Mouse (Mus musculus) CH12.LX (cell line): Measurements from ENCODE around the gene Ctrb1. TPM values are rescaled to one million over a fixed set of nuclear protein-coding genes. Genes with fewer than 3 reads are reported as not detected.
A peak's percentile ranks its signal among the peaks of the same experiment; 100 is the strongest.

Source experiments
- DNase-seq: peaks from one replicate; pipeline ENCODE4 v3.0.0-alpha.2; 2013; ENCODE audit errors: extremely low read depth
- H3K27ac ChIP-seq: 2 replicates; pipeline ENCODE4 v1.5.1; 2012; ENCODE audit warnings: low read depth, mild to moderate bottlenecking, control low read depth, moderate library complexity; ENCODE audit not compliant: insufficient read depth
- H3K27me3 ChIP-seq: replicated peaks from 2 replicates; pipeline ENCODE3; 2012; ENCODE audit warnings: inconsistent platforms
- H3K36me3 ChIP-seq, 2 experiments: replicated peaks in 1 of 2; 2 replicates each; pipeline versions ENCODE3 to v1.6.1; 2012; ENCODE audit warnings: inconsistent platforms in 1 of 2, low read length in 1 of 2, mild to moderate bottlenecking in 1 of 2, mixed read lengths in 1 of 2, moderate library complexity in 1 of 2; ENCODE audit not compliant: control insufficient read depth in 1 of 2, insufficient read depth in 1 of 2
- H3K4me1 ChIP-seq, 2 experiments: 2 replicates each; pipeline ENCODE4 v1.6.1; 2012; ENCODE audit warnings: inconsistent platforms in 1 of 2, moderate library complexity in 1 of 2; ENCODE audit not compliant: insufficient read depth in 2 of 2, control insufficient read depth in 1 of 2
- H3K4me2 ChIP-seq: 2 replicates; pipeline ENCODE4 v1.6.1; 2012; ENCODE audit warnings: low read depth, mild to moderate bottlenecking, control low read depth; ENCODE audit not compliant: poor library complexity, insufficient read depth, severe bottlenecking
- H3K4me3 ChIP-seq, 3 experiments: fragments of 150-350 bp in 1 of 3; sonication (generic) in 1 of 3; replicated peaks in 1 of 3; 2 replicates each; pipeline versions ENCODE3 to v1.5.1; 2011 to 2012; ENCODE audit warnings: low read depth in 2 of 3, low read length in 2 of 3, mild to moderate bottlenecking in 2 of 3, moderate library complexity in 2 of 3, control low read depth in 1 of 3, improper control_type of control experiment in 1 of 3, inconsistent platforms in 1 of 3, mixed read lengths in 1 of 3; ENCODE audit not compliant: poor library complexity in 1 of 3
- H3K79me2 ChIP-seq: replicated peaks from 2 replicates; pipeline ENCODE4 v1.6.1; 2012; ENCODE audit warnings: mild to moderate bottlenecking, moderate library complexity; ENCODE audit not compliant: control insufficient read depth, poor library complexity, insufficient read depth, severe bottlenecking; ENCODE audit errors: extremely low read depth
- H3K9ac ChIP-seq: 2 replicates; pipeline ENCODE4 v1.6.1; 2012; ENCODE audit warnings: low read depth, mild to moderate bottlenecking, control low read depth, moderate library complexity; ENCODE audit not compliant: insufficient read depth
- H3K9me3 ChIP-seq: replicated peaks from 2 replicates; pipeline ENCODE3; 2012; ENCODE audit warnings: low read length, inconsistent platforms, mixed read lengths
- BHLHE40 ChIP-seq: IDR thresholded peaks from 2 replicates; pipeline ENCODE4 v1.6.1; 2011; ENCODE audit warnings: mild to moderate bottlenecking, low read depth, low read length, improper control_type of control experiment
- CHD2 ChIP-seq: IDR thresholded peaks from 2 replicates; pipeline ENCODE4 v1.6.1; 2011; ENCODE audit warnings: low read length, improper control_type of control experiment
- EP300 ChIP-seq: IDR thresholded peaks from 2 replicates; pipeline ENCODE4 v1.6.1; 2011; ENCODE audit warnings: low read length, improper control_type of control experiment
- ETS1 ChIP-seq: conservative IDR thresholded peaks from 2 replicates; pipeline ENCODE4 v1.6.1; 2012; ENCODE audit warnings: low read depth, mild to moderate bottlenecking, inconsistent platforms, low read length, improper control_type of control experiment, moderate library complexity
- HCFC1 ChIP-seq: IDR thresholded peaks from 2 replicates; pipeline ENCODE4 v1.6.1; 2012; ENCODE audit warnings: low read depth, mild to moderate bottlenecking, inconsistent platforms, low read length, improper control_type of control experiment
- JUN ChIP-seq: IDR thresholded peaks from 2 replicates; pipeline ENCODE4 v1.6.1; 2011; ENCODE audit warnings: low read depth, mild to moderate bottlenecking, low read length, improper control_type of control experiment, moderate library complexity; ENCODE audit not compliant: insufficient read depth
- JUND ChIP-seq: conservative IDR thresholded peaks from 2 replicates; pipeline ENCODE4 v1.6.1; 2011; ENCODE audit warnings: low read depth, low read length, improper control_type of control experiment
- MAFK ChIP-seq: IDR thresholded peaks from 2 replicates; pipeline ENCODE4 v1.6.1; 2011; ENCODE audit warnings: low read length, improper control_type of control experiment; ENCODE audit not compliant: insufficient replicate concordance
- MEF2A ChIP-seq: IDR thresholded peaks from 2 replicates; pipeline ENCODE4 v1.6.1; 2014; ENCODE audit warnings: low read depth, mild to moderate bottlenecking, inconsistent platforms, low read length, improper control_type of control experiment, borderline replicate concordance
- MYC ChIP-seq: IDR thresholded peaks from 2 replicates; pipeline ENCODE4 v1.6.1; 2011; ENCODE audit warnings: low read depth, mild to moderate bottlenecking, improper control_type of control experiment, low read length
- NELFE ChIP-seq: IDR thresholded peaks from 2 replicates; pipeline ENCODE4 v1.6.1; 2011; ENCODE audit warnings: low read depth, low read length, improper control_type of control experiment
- POLR2A ChIP-seq: IDR thresholded peaks from 2 replicates; pipeline ENCODE4 v1.6.1; 2011; ENCODE audit warnings: low read depth, mild to moderate bottlenecking, improper control_type of control experiment, low read length
- RAD21 ChIP-seq: IDR thresholded peaks from 2 replicates; pipeline ENCODE4 v1.6.1; 2011; ENCODE audit warnings: low read depth, mild to moderate bottlenecking, low read length, improper control_type of control experiment, moderate library complexity
- SMC3 ChIP-seq: IDR thresholded peaks from 2 replicates; pipeline ENCODE4 v1.6.1; 2011; ENCODE audit warnings: low read depth, low read length, improper control_type of control experiment
- TCF12 ChIP-seq: IDR thresholded peaks from 2 replicates; pipeline ENCODE4 v1.6.1; 2014; ENCODE audit warnings: low read depth, mild to moderate bottlenecking, inconsistent platforms, low read length, improper control_type of control experiment
- USF1 ChIP-seq: IDR thresholded peaks from 2 replicates; pipeline ENCODE4 v1.6.1; 2014; ENCODE audit warnings: low read depth, mild to moderate bottlenecking, inconsistent platforms, low read length, improper control_type of control experiment
- ZC3H11A ChIP-seq: IDR thresholded peaks from 2 replicates; pipeline ENCODE4 v1.6.1; 2012; ENCODE audit warnings: low read depth, mild to moderate bottlenecking, inconsistent platforms, low read length, improper control_type of control experiment
- ZMIZ1 ChIP-seq: IDR thresholded peaks from 2 replicates; pipeline ENCODE4 v1.6.1; 2012; ENCODE audit warnings: low read depth, mild to moderate bottlenecking, inconsistent platforms, low read length, improper control_type of control experiment
- dilution Hi-C: fragments of 300-500 bp; cut with MboI; formaldehyde crosslinking; loops from 2 replicates; pipeline ENCODE4 v1.14.3; 2020; ENCODE audit warnings: low sequenced_read_pairs; ENCODE audit not compliant: extremely low pct_unique_long_range_greater_than_20kb, extremely low pct_ligation_motif_present
- in situ Hi-C: fragments of 300-500 bp; cut with MboI; formaldehyde crosslinking; loops from 3 replicates; pipeline ENCODE4 v1.14.3; 2019; ENCODE audit warnings: low sequenced_read_pairs, low pct_ligation_motif_present, low pct_unique_long_range_greater_than_20kb, mixed read lengths
- polyA plus RNA-seq: library from polyadenylated mRNA; unstranded; fragments of >175 nt; gene quantifications from 2 replicates; pipeline ENCODE4 v1.2.1, GENCODE M21; 2012; ENCODE audit warnings: low read depth; ENCODE audit not compliant: insufficient read length
- total RNA-seq, 2 experiments: library from RNA; depleted of rRNA; stranded (reverse); fragments of 300-350 nt in 1 of 2; fragments of >200 nt in 1 of 2; gene quantifications; 2 replicates each; pipeline ENCODE4 v1.2.3; 2012 to 2014

Gene Ctrb1
- total and polyA plus RNA-seq, 3 experiments, result not detected

DNA sequence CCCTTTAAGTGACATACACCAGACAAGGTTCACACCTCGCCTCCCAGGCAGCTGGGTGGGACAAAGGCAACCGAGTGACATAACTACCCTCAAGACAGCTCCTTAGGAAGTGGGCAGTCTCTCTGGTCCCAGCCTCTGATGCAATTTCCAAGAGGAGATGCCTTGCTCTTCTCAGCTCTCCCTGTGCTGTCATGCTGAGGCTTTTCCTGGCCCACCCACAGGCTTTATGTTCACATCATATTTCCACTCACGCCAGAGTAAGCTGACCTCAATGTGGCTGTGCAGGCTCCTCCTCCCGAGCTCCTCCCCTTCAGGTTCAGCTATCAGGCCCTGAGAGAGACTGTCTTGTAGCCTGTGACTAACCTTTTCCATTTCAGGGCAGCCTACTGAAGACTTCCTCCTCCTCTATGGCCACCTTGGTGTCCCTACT lies 29.3 kb upstream of the Ctrb1 start:
- Histone ChIP-seq H3K79me2 (no peaks in the 10 kb centered on the region), H3K36me3 (no peaks in the 10 kb centered on the region), H3K4me1 (peaks cover 9 to 11% of the 10 kb centered on the region in 2 experiments; a peak in 3 of 4 replicates), H3K27ac (no peak overlapping the region), H3K4me3 (no peak overlapping the region), H3K9me3 (no peaks in the 10 kb centered on the region), H3K9ac (no peak overlapping the region), H3K4me2 (no peak overlapping the region), H3K27me3 (peaks cover 2% of the 10 kb centered on the region)
- TF ChIP-seq CHD2 (no peak), NELFE (no peak), JUN (peak; percentile 65; the same call in 1 of the 2 replicates), TCF12 (no peak), HCFC1 (no peak), BHLHE40 (0 out of 2 replicates have a peak, but pooled peaks have one; percentile 29), MYC (no peak), RAD21 (no peak), ETS1 (peak; percentile 38), EP300 (peak; percentile 67; the same call in 1 of the 2 replicates), ZMIZ1 (no peak), SMC3 (no peak), JUND (peak; percentile 89), MAFK (no peak), POLR2A (no peak), MEF2A (0 out of 2 replicates have a peak, but pooled peaks have one; percentile 21)
- DNase-seq, result peak; percentile 73
- dilution Hi-C loops (no loop called here), in situ Hi-C loops (no loop called here)

DNA sequence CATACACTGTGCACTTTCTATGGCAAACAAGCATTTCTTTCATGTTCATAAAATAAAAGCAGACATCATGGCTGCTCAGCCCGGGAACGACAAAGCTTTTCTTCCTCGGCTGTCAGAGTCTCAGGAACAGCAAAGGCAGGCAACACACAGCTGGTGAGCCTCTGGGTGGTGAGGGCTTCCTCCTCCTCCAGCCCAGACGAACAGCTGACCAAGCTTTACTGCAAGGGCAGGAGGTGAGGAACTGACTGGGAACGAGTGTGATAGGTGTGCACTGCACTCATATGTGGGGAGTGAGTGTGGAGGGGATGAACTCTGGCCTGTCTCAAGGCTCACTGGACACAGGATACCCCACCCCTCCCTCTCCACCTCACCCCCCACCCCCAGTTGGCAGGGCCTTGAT lies 28.1 kb upstream of the Ctrb1 start:
- dilution Hi-C loops (no loop called here), in situ Hi-C loops (no loop called here)
- Histone ChIP-seq H3K79me2 (no peaks in the 10 kb centered on the region), H3K27me3 (no peaks in the 10 kb centered on the region), H3K9me3 (no peaks in the 10 kb centered on the region), H3K4me3 (no peak overlapping the region), H3K36me3 (peaks cover 0 to 2% of the 10 kb centered on the region in 2 experiments), H3K4me2 (no peak overlapping the region), H3K9ac (no peak overlapping the region), H3K4me1 (peaks cover 9 to 11% of the 10 kb centered on the region in 2 experiments; a peak in 3 of 4 replicates), H3K27ac (no peak overlapping the region)
- no peak for TF ChIP-seq MYC
- TF ChIP-seq ZC3H11A, result no peak
- no peak for TF ChIP-seq USF1
- TF ChIP-seq JUND, result no peak
- DNase-seq, result no peak
